Mouse (Mus musculus): ENCODE measurements around the gene Epb41l1.

- TF ChIP-seq CTCF (IDR thresholded peaks at IDR 0.05; ENCODE audit: borderline replicate concordance, control insufficient read depth, extremely low read depth, insufficient read depth, low read length, poor library complexity) (no peak), POLR2A (IDR thresholded peaks at IDR 0.05; ENCODE audit: control insufficient read depth, extremely low read depth, insufficient read depth, low read length, poor library complexity) (no peak)
These were observed 9.6 kb downstream of the Epb41l1 start for GRCm38 (mm10) chr2:156430326-156430725.
